Mouse (Mus musculus) liver, embryonic 11.5 days (tissue): ENCODE measurements around the gene Nktr. TPM values are rescaled to one million over a fixed set of nuclear protein-coding genes. Genes with fewer than 3 reads are reported as not detected.

ENCODE experiments used
- ATAC-seq: fragments of 200-750 bp; cut with Nextera tagmentation; replicated peaks from 2 replicates; pipeline ENCODE4 v1.8.0; 2017; ENCODE audit warnings: moderate number of reproducible peaks, mild to moderate bottlenecking, moderate TSS enrichment, moderate library complexity; ENCODE audit not compliant: low FRiP score
- DNase-seq: peaks from one replicate; pipeline ENCODE4 v3.0.0-alpha.2; 2017; ENCODE audit warnings: low spot score
- H3K27ac ChIP-seq: fragments of 300-500 bp; sonication (generic); 2 replicates; pipeline ENCODE4 v1.5.1; 2014; ENCODE audit warnings: mild to moderate bottlenecking, low read depth, low read length, control low read depth
- H3K27me3 ChIP-seq: fragments of 300-500 bp; sonication (generic); replicated peaks from 2 replicates; pipeline ENCODE4 v1.6.1; 2014; ENCODE audit warnings: low read length, mixed read lengths; ENCODE audit not compliant: control insufficient read depth, insufficient read depth
- H3K36me3 ChIP-seq: fragments of 300-500 bp; sonication (generic); 2 replicates; pipeline ENCODE4 v1.6.1; 2014; ENCODE audit warnings: mild to moderate bottlenecking, low read length, moderate library complexity, mixed read lengths; ENCODE audit not compliant: control insufficient read depth, insufficient read depth
- H3K4me1 ChIP-seq: fragments of 300-500 bp; sonication (generic); replicated peaks from 2 replicates; pipeline ENCODE4 v1.6.1; 2014; ENCODE audit warnings: low read length, mixed read lengths; ENCODE audit not compliant: control insufficient read depth, insufficient read depth
- H3K4me2 ChIP-seq: fragments of 300-500 bp; sonication (generic); 2 replicates; pipeline ENCODE4 v1.6.1; 2014; ENCODE audit warnings: mild to moderate bottlenecking, control low read depth, moderate library complexity
- H3K4me3 ChIP-seq: fragments of 300-500 bp; sonication (generic); 2 replicates; pipeline ENCODE4 v1.5.1; 2014; ENCODE audit warnings: low read depth, low read length, control low read depth
- H3K9ac ChIP-seq: fragments of 300-500 bp; sonication (generic); 2 replicates; pipeline ENCODE4 v1.6.1; 2014; ENCODE audit warnings: low read depth, low read length, control low read depth
- H3K9me3 ChIP-seq: fragments of 300-500 bp; sonication (generic); 2 replicates; pipeline ENCODE4 v1.6.1; 2016; ENCODE audit warnings: low read length, inconsistent platforms, mixed read lengths; ENCODE audit not compliant: control insufficient read depth
- WGBS: fragments of 180-500 bp; shearing (Covaris S2); extraction: QIAGEN DNeasy Blood & Tissue Kit; methylation state at CpG from one replicate; pipeline ENCODE4 v1.1.7; 2014; 5-methylcytosine and 5-hydroxymethylcytosine counted together
- polyA plus RNA-seq: library from polyadenylated mRNA; unstranded; fragments of >200 nt; fragmentation: Nextera tagmentation; extraction: Ambion mirVana; gene quantifications from 2 replicates; pipeline ENCODE4 v1.2.1, GENCODE M21; 2014

The Nktr gene
- polyA plus RNA-seq, 1 experiment from 2014 or later, result 48.2 TPM

DNA sequence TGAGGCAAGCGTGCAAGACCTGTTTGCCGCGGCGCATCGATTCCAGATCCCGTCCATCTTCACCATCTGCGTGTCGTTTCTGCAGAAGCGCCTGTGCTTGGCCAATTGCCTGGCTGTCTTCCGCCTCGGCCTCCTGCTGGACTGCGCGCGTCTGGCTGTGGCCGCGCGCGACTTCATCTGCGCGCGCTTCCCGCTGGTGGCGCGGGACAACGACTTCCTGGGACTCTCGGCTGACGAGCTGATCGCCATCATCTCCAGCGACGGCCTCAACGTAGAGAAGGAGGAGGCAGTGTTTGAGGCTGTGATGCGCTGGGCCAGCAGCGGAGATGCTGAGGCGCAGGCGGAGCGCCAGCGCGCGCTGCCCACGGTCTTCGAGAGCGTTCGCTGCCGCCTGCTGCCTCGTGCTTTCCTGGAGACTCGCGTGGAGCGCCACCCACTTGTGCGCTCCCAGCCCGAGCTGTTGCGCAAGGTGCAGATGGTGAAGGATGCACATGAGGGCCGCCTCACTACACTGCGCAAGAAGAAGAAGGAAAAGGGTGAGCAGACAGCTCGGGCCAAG is 59.2 kb downstream of the Nktr start:
- Histone ChIP-seq H3K9me3 (no peaks in the 10 kb centered on the region), H3K4me1 (no peaks in the 10 kb centered on the region), H3K27ac (no peak overlapping the region), H3K4me2 (peak overlapping the region; percentile 53), H3K36me3 (no peaks in the 10 kb centered on the region), H3K9ac (no peak overlapping the region), H3K4me3 (peak overlapping the region; percentile 8; the same call in 1 of the 2 replicates), H3K27me3 (peaks cover 35% of the 10 kb centered on the region)
- DNase-seq (no peak), ATAC-seq (no peak)
- WGBS, result 14% methylated on average over 54 of the region's 54 CpGs

DNA sequence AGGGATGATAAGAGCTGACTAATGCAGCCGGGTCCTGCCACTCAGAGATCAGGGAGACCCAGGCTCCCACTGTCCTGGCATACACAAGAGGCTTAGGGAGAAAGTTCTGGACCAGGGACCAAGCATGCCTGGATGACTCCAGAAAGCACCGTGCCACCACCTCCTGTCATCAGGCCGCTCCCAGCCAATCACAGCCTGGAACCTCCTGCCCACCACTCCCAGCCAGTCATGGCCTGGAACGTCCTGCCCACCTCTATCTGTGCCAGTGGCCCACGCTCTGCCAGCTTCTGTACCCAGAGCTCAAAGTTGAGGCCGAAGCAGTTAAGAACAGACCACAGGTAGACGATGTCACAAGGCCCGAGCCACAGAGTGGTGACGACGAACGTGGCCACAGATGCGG is 65.8 kb downstream of the Nktr start:
- Histone ChIP-seq H3K4me3 (no peak overlapping the region), H3K36me3 (no peaks in the 10 kb centered on the region), H3K27ac (no peak overlapping the region), H3K4me2 (no peak overlapping the region), H3K9ac (no peak overlapping the region), H3K9me3 (no peaks in the 10 kb centered on the region), H3K4me1 (no peaks in the 10 kb centered on the region), H3K27me3 (peaks cover 4% of the 10 kb centered on the region)
- WGBS, result 80% methylated on average over 12 of the region's 12 CpGs
- DNase-seq (no peak), ATAC-seq (no peak)

DNA sequence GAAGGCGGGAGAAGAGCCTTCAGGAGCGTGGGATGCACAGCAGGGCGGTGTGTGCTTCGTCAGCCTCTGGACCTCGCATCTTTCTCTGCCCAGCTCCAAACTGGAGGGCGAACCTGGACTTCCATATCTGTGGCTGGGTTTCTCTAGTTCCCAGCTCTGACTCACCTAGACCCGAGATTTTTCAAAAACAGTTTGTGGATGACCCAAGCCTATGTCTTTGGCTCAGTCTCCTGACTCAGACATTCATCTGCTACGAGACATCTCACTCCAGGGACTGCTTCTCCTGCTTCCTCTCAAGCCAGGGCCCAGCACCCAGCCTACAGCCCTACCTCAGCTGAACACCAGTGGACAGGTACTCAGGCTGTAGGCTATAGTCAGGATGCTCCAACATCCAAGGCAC is 66.3 kb downstream of the Nktr start:
- Histone ChIP-seq H3K27me3 (no peaks in the 10 kb centered on the region; the same call in 1 of the 2 replicates), H3K4me2 (no peak overlapping the region), H3K36me3 (no peaks in the 10 kb centered on the region), H3K9ac (no peak overlapping the region), H3K9me3 (no peaks in the 10 kb centered on the region), H3K27ac (no peak overlapping the region), H3K4me3 (no peak overlapping the region), H3K4me1 (no peaks in the 10 kb centered on the region)
- DNase-seq (no peak), ATAC-seq (no peak)
- 72% methylated on average over 8 of the region's 8 CpGs for WGBS

DNA sequence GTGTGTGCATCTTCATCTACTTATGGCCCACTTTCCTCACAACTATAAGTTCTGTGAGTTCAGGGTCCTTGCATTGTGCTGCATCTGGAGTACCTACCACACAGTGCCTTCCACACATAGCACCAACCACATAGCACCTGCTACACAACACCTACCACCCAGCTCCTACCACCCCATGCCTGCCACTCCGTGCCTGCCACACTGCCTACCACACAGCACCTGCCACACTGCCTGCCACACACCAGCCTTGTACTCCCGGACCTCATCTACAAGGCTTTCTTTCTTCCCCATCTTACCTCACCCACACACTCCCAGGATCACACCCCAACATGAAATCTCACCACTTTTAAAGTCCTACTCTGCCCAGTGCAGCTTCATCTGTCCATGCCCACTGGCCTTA is 67.4 kb downstream of the Nktr start:
- Histone ChIP-seq H3K27ac (no peak overlapping the region), H3K4me1 (no peaks in the 10 kb centered on the region), H3K27me3 (no peaks in the 10 kb centered on the region; the same call in 1 of the 2 replicates), H3K4me3 (no peak overlapping the region), H3K4me2 (no peak overlapping the region), H3K9ac (no peak overlapping the region), H3K36me3 (no peaks in the 10 kb centered on the region), H3K9me3 (no peaks in the 10 kb centered on the region)
- no peak for DNase-seq
- 69% methylated on average over 2 of the region's 2 CpGs for WGBS
- no peak for ATAC-seq

DNA sequence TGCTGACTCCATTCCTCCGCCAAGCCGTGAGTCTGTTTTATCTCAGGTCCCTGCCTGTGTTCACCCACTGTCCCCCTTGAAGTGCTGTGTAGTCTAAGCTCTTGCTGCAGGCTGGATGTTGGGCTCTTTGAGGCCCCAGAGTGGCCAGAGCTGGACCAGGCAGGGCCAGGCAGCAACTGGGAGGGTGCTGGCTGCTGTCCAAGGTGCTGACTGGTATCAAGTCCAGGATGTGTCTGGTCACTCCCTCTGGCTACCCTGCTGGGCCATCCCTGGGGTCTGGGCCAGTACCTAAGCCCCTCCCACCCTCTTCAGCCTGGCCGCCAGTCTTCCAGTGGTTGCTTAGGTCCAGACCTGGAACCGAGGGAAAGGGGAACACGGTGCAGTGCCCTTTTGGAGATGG is 72.2 kb downstream of the Nktr start:
- Histone ChIP-seq H3K4me3 (no peak overlapping the region), H3K27ac (no peak overlapping the region), H3K9me3 (no peaks in the 10 kb centered on the region), H3K4me2 (no peak overlapping the region), H3K27me3 (no peaks in the 10 kb centered on the region), H3K4me1 (no peaks in the 10 kb centered on the region), H3K9ac (no peak overlapping the region), H3K36me3 (no peaks in the 10 kb centered on the region)
- DNase-seq (peak; percentile 63), ATAC-seq (no peak)
- 24% methylated on average over 5 of the region's 5 CpGs for WGBS

DNA sequence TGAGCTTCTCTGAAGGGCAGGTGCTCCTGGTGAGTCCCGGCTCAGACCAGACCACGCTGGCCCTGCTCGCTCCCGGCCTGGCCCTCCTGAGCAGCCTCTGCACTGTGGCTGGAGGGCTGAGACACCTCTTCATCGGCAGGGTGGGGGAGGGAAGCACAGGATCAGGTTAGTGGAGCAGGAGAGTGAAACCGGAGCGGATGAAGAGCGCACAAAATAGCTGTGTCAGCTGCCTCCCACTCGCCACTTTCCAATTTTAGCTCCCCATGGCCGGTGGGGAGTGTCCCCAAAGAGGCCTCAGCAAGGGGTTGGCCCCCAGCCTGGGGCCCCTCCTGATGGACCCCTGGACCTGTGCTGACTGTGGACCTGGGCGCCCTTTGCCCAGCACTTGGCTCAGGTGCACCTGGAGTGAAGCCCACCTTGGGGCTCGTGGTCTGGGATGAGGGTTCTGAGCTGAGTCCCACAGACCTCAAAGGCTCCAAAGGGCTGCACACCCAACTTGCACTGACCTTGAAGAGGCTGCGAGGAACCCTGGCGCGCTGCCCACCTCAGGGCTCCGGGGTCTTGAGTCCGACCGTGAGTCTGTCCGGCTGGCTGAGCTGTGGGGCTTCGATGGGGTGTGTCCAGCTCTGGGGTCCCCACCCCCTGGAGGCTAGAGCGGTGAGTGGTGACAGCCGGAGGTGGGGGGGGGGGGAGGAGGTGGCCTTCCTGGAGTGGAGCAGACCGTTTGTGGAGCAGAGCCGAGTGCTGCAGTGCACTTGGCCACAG is 73.0 kb downstream of the Nktr start, which contains the start of gene Hhatl:
Hhatl (minus strand) TSS at position 751 of the 765 bp plus-strand sequence.
- ATAC-seq (no peak), DNase-seq (no peak)
- Histone ChIP-seq H3K36me3 (no peaks in the 10 kb centered on the region), H3K4me2 (no peak within 1 kb of the TSS), H3K27me3 (no peaks in the 10 kb centered on the region; the same call in 1 of the 2 replicates), H3K27ac (no peak within 1 kb of the TSS), H3K4me3 (no peak within 1 kb of the TSS), H3K9ac (no peak within 1 kb of the TSS), H3K4me1 (no peaks in the 10 kb centered on the region), H3K9me3 (no peaks in the 10 kb centered on the region)
- 54% methylated on average over 24 of the region's 24 CpGs for WGBS

DNA sequence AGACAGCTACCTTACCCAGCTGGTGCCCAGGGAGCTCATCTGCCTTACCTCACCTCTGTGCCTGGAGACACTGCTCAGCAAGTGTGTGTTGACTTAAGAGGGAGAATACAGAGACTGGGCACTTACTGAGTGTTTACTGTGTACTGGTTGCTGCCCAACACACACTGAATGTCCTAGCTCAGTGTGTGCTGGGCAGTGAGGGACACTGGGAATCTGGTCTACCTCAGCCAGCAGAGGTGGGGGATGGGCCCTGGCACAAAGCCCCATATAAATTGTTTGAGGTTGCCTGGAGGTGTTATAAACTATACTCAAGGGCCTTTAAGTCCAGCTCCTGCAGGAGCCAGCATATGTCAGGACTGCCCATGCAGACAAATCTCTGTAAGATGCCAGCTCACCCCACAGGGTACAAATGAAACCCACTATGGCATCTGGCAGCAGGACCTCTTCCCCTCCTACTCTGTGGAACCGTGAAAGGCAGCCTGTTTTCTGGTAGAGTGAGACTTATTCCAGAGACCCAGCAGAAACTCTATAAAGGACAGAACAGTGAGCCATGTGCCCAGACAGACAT is 76.1 kb downstream of the Nktr start:
- WGBS, result 45% methylated on average over 1 of the region's 1 CpGs
- Histone ChIP-seq H3K4me3 (no peak overlapping the region), H3K4me1 (no peaks in the 10 kb centered on the region), H3K9me3 (no peaks in the 10 kb centered on the region), H3K27me3 (no peaks in the 10 kb centered on the region; the same call in 1 of the 2 replicates), H3K4me2 (no peak overlapping the region), H3K36me3 (no peaks in the 10 kb centered on the region), H3K9ac (no peak overlapping the region), H3K27ac (no peak overlapping the region)
- DNase-seq (no peak), ATAC-seq (no peak)

DNA sequence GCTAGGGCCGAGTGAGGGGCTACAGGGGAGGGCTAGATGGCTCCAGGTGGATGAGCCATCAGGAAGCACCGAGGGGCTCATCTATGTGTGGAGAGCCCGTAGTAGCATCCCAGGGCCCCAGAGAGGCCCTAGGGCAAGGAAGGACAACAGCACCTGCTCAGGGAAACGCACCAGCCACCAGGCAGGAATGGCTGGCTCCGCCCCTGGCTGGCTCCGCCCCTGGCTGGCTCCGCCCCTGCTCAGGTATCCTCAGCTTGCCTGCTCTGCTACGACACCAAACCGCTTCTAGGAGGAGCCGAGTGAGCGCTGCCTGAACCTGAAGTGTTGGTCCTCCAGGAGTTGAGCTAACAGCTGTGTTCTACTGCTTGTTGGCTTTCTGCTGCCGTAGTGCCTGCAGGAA is 78.8 kb downstream of the Nktr start:
- no peak overlapping the region for H3K4me3 ChIP-seq
- no peak overlapping the region for H3K4me2 ChIP-seq
- no peaks in the 10 kb centered on the region for H3K36me3 ChIP-seq
- WGBS, result 21% methylated on average over 12 of the region's 12 CpGs
- H3K9ac ChIP-seq, result no peak overlapping the region
- ATAC-seq (no peak), DNase-seq (no peak)
- H3K27me3 ChIP-seq, result no peaks in the 10 kb centered on the region; the same call in 1 of the 2 replicates
- 0 out of 2 replicates have a peak, but pooled peaks cover 1% of the 10 kb centered on the region for H3K4me1 ChIP-seq
- H3K27ac ChIP-seq, result no peak overlapping the region
- no peaks in the 10 kb centered on the region for H3K9me3 ChIP-seq
